Mouse (Mus musculus) left cerebral cortex, postnatal 10 days (tissue): Measurements from ENCODE around the gene Igflr1. TPM values are rescaled to one million over a fixed set of nuclear protein-coding genes. Genes with fewer than 3 reads are reported as not detected.
A peak's percentile ranks its signal among the peaks of the same experiment; 100 is the strongest.

Experiments
- DNase-seq, 2 experiments: peaks; one replicate each; pipeline ENCODE4 v3.0.0; 2021 to 2022; ENCODE audit warnings: low spot score in 2 of 2, mixed read lengths in 1 of 2; ENCODE audit errors: extremely low spot score in 1 of 2
- intact Hi-C: fragments of 180-260 bp; cut with DNase I; formaldehyde crosslinking; loops from one replicate; pipeline ENCODE4 v1.15.1; 2025
- microRNA-seq: library from miRNA; unstranded; fragments of <30 nt; microRNA quantifications from one replicate; pipeline ENCODE4 v1.2.0, GENCODE M21; 2022
- total RNA-seq, 2 experiments: library from RNA; stranded (reverse); gene quantifications; 2 replicates each; pipeline ENCODE4 v1.2.3; 2021

Gene Igflr1
- total RNA-seq, 2 experiments from 2014 or later = 1.5 to 1.8 TPM

- intact Hi-C loops = no loop called here
Measured at GRCm38 (mm10) chr7:30600651-30601050, 35.4 kb downstream of the Igflr1 start.

GRCm38 (mm10) chr7:30602583-30602982, 37.4 kb downstream of the Igflr1 start:
- intact Hi-C loops = no loop called here
- no peak for DNase-seq

More at GRCm38 (mm10) chr7:30600651-30601050, 35.4 kb downstream of the Igflr1 start:
- DNase-seq = no peak

- no peak for DNase-seq
- intact Hi-C loops = no loop called here
Measured at GRCm38 (mm10) chr7:30604424-30604823, 39.2 kb downstream of the Igflr1 start.

GRCm38 (mm10) chr7:30604944-30605343, 39.7 kb downstream of the Igflr1 start:
- intact Hi-C loops = no loop called here
- no peak for DNase-seq

GRCm38 (mm10) chr7:30607706-30608309, 42.6 kb downstream of the Igflr1 start:
- intact Hi-C loops = no loop called here
- DNase-seq = peak in 1 of 2 experiments; percentile 74

- no peak for DNase-seq
- intact Hi-C loops = no loop called here
Measured at GRCm38 (mm10) chr7:30608476-30608875, 43.2 kb downstream of the Igflr1 start.

- DNase-seq = no peak
- intact Hi-C loops = no loop called here
Measured at GRCm38 (mm10) chr7:30610043-30610442, 44.8 kb downstream of the Igflr1 start.

- intact Hi-C loops = no loop called here
- DNase-seq = no peak
Measured at GRCm38 (mm10) chr7:30612654-30613402, 47.6 kb downstream of the Igflr1 start, which contains the start of gene Upk1a. Upk1a (minus strand) TSS chr7:30612847.

- intact Hi-C loops = no loop called here
- DNase-seq = peak; percentile 39 to 54
Measured at GRCm38 (mm10) chr7:30613529-30614112, 48.4 kb downstream of the Igflr1 start.

- intact Hi-C loops = no loop called here
- no peak for DNase-seq
Measured at GRCm38 (mm10) chr7:30614454-30614853, 49.2 kb downstream of the Igflr1 start.

GRCm38 (mm10) chr7:30615049-30615760, 50.0 kb downstream of the Igflr1 start:
- intact Hi-C loops = no loop called here
- no peak for DNase-seq

Small RNAs within 50 kb of the gene (microRNA-seq; reads per million reads assigned to microRNA genes)
- gene Gm38670 (0.86 reads per million), gene Mir3569 (2.6 reads per million)

Other genes starting within 250 kb of the Igflr1 start
- under 1 TPM; 0.45 to 0.67 TPM for gene E130208F15Rik, start 243.7 kb upstream of the Igflr1 start, total RNA-seq
- 1 to 10 TPM; 7.8 to 8.2 TPM for gene Sdhaf1, start 241.5 kb upstream of the Igflr1 start, total RNA-seq
- 10 to 100 TPM; 48.1 to 48.2 TPM for gene Lrfn3, start 202.7 kb upstream of the Igflr1 start, total RNA-seq
- 10 to 100 TPM; 20.8 to 20.9 TPM for gene Tyrobp, start 151.7 kb upstream of the Igflr1 start, total RNA-seq
- 1 to 10 TPM in 1 of 2 experiments, not detected in 1; 1.1 TPM for gene Hcst, start 145.6 kb upstream of the Igflr1 start, total RNA-seq
- 1 to 10 TPM; 2.7 to 3.6 TPM for gene Nfkbid, start 143.7 kb upstream of the Igflr1 start, total RNA-seq
- gene Aplp1, start 119.9 kb upstream of the Igflr1 start, total RNA-seq = 100 to 1,000 TPM; 937 to 959 TPM
- gene Kirrel2, start 107.7 kb upstream of the Igflr1 start, total RNA-seq = 1 to 10 TPM; 1.2 to 4.9 TPM
- under 1 TPM; 0.26 to 0.32 TPM for gene Nphs1, start 107.1 kb upstream of the Igflr1 start, total RNA-seq
- gene Prodh2, start 71.8 kb upstream of the Igflr1 start, total RNA-seq = under 1 TPM in 1 of 2 experiments, not detected in 1; 0.67 TPM
- 100 to 1,000 TPM; 259 to 264 TPM for gene Arhgap33, start 30.4 kb upstream of the Igflr1 start, total RNA-seq
- 1 to 10 TPM; 6.4 to 7.3 TPM for gene Hspb6, start 13.2 kb upstream of the Igflr1 start, total RNA-seq
- gene Proser3, start 13.1 kb upstream of the Igflr1 start, total RNA-seq = 1 to 10 TPM; 2.9 to 3.4 TPM
- gene Lin37, start 5.6 kb upstream of the Igflr1 start, total RNA-seq = 10 to 100 TPM; 24.3 to 26.4 TPM
- 10 to 100 TPM; 50.1 to 56.1 TPM for gene U2af1l4, start 2.1 kb upstream of the Igflr1 start, total RNA-seq
- 1 to 10 TPM; 4.2 TPM for gene Gm49396, start 2.1 kb upstream of the Igflr1 start, total RNA-seq
- gene Psenen, start 1.8 kb upstream of the Igflr1 start, total RNA-seq = 10 to 100 TPM; 79.1 to 82.8 TPM
- 10 to 100 TPM; 54.1 to 56.9 TPM for gene Kmt2b, start 23.3 kb downstream of the Igflr1 start, total RNA-seq
- gene Zbtb32, start 33.5 kb downstream of the Igflr1 start, total RNA-seq = not detected
- gene Upk1a, start 47.4 kb downstream of the Igflr1 start, total RNA-seq = under 1 TPM in 1 of 2 experiments, not detected in 1; 0.32 TPM
- gene Cox6b1, start 60.7 kb downstream of the Igflr1 start, total RNA-seq = 100 to 1,000 TPM; 736 to 789 TPM
- not detected for gene Etv2, start 70.4 kb downstream of the Igflr1 start, total RNA-seq
- gene Rbm42, start 84.9 kb downstream of the Igflr1 start, total RNA-seq = 10 to 100 TPM; 68.0 to 72.2 TPM
- 1 to 10 TPM; 7.1 to 7.3 TPM for gene Haus5, start 99.6 kb downstream of the Igflr1 start, total RNA-seq
- not detected for gene Pmis2, start 106.2 kb downstream of the Igflr1 start, total RNA-seq
- gene 2200002J24Rik, start 133.5 kb downstream of the Igflr1 start, total RNA-seq = not detected
- gene Atp4a, start 146.8 kb downstream of the Igflr1 start, total RNA-seq = 1 to 10 TPM; 2.5 to 3.2 TPM
- 100 to 1,000 TPM; 136 to 144 TPM for gene Tmem147, start 164.1 kb downstream of the Igflr1 start, total RNA-seq
- not detected for gene Gapdhs, start 178.3 kb downstream of the Igflr1 start, total RNA-seq
- gene Sbsn, start 186.0 kb downstream of the Igflr1 start, total RNA-seq = 1 to 10 TPM; 9.5 to 9.8 TPM
- 1 to 10 TPM; 1.4 to 1.5 TPM for gene Dmkn, start 198.3 kb downstream of the Igflr1 start, total RNA-seq
- not detected for gene Krtdap, start 222.5 kb downstream of the Igflr1 start, total RNA-seq